Mouse (Mus musculus): ENCODE data around the gene Notum.

The Notum gene

GRCm38 (mm10) chr11:120673594-120674122 lies 12.7 kb upstream of the Notum start:
- DNase-seq (ENCODE audit: low spot score) = no peak

- DNase-seq (ENCODE audit: low spot score) = peak; percentile 95
Observed at GRCm38 (mm10) chr11:120672687-120673593, 12.0 kb upstream of the Notum start, which contains the start of gene Aspscr1. TSS of gene Aspscr1 (plus strand) at chr11:120672973.

DNA sequence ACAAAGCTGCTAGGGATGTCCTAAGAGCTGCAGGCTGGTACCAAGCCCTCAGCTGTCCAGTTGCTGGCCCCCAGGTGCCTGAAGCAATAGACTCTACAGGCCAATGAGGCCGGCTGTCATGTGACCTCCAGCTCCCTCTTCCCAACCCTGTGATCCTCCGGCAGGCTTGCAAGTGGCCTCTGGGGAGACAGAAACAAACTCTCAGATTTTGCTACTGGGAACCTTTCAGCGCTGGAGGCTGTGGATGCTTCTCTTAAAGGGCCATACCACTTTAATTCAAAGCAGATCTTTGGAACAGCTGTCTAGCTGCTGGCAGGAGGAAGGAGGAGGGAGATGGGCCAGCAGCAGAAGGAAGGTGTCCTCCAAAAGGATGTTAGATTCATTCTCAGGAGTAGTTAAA lies 5.6 kb upstream of the Notum start:
- no peak for DNase-seq (ENCODE audit: low spot score)

- no peak for DNase-seq (ENCODE audit: low spot score)
Observed at GRCm38 (mm10) chr11:120665406-120665805, 4.4 kb upstream of the Notum start.

DNA sequence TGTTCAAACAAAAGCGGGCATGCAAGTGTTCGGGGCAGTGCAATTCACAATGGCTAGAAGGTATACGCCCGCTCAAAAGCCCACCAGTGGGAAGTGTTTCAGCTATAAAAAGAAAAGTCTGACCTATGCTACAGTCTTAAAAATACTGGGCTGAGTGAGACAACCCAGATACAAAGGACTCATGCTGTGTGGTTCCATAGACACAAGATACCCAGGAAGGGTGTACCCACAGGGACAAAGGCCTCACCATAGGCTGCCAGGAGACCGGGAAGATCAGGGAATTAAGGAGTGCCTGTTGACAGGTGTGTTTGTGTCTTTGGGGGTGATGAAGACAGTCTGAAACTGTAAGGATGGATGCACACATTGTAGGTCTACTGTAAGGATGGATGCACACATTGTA lies 2.7 kb upstream of the Notum start:
- DNase-seq (ENCODE audit: low spot score) = no peak

GRCm38 (mm10) chr11:120662759-120663158 lies 1.8 kb upstream of the Notum start:
- no peak for DNase-seq (ENCODE audit: low spot score)

- no peak for DNase-seq (ENCODE audit: low spot score)
Observed at GRCm38 (mm10) chr11:120660301-120661075, 487 bp downstream of the Notum start.

DNA sequence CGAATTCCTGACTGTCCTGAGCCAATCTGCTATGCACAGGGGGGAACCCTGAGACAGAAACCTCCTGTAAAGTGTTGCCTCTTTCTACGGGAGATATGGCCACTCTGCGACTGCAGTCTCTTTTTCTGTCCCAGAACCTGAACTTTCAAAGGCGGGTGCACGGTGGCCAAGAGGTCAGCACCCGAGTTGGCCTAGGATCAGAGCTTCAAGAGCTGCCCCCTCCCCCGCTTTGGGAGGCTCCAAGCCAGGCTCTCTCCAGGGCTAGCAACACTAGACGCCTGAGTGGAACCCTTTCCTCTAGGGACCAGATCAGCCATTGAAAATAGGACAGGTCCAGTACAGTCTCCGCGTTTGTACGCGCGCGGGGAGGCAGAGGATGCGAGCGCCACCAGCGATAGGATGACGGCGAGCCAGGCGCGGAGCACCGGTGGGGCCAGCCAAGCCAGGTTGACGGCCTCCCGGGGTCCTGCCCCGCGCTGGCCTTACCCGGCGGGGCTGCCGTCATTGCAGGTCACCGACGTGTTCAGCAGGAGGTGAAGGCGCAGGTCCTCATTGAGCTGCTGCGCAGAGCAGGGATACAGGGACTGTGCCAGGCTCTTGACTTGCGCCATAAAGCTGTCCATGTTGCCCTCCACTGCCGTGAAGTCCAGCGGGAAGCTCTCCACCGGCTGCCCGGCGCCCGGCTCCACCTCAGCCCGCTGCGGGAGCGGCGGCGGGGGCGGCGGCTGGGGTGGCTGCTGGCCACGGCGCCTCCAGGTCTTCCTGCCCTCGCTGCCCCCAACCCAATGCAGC lies 1.3 kb downstream of the Notum start:
- DNase-seq (ENCODE audit: low spot score) = no peak

DNA sequence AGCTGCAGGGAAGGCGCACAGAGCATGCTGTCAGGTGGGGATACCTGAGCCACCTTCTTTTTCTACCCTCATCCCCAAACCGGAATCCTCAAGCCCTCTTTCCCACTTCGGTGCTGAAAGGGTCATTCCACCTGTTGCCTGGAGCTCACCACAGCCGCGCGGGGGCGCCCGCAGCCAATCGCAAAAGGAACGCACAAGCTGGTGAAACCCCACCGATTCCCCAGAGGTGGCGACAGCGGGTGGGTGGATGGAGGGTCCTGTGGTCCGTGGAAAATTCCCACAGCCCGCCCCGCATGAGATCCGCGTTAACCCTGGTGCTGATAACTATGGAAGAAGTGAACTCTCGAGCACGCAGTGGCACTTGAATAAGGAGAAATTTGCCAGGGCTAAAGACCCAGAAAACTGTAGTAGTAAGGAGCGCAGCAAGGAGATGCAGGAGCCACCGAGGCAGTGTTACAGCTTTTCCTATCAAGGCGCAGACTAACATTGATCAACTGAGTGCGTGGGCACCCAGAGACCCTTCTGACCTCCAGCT lies 2.0 kb downstream of the Notum start:
- peak; percentile 50 for DNase-seq (ENCODE audit: low spot score)

GRCm38 (mm10) chr11:120657301-120657700 lies 3.7 kb downstream of the Notum start:
- DNase-seq (ENCODE audit: low spot score) = no peak

DNA sequence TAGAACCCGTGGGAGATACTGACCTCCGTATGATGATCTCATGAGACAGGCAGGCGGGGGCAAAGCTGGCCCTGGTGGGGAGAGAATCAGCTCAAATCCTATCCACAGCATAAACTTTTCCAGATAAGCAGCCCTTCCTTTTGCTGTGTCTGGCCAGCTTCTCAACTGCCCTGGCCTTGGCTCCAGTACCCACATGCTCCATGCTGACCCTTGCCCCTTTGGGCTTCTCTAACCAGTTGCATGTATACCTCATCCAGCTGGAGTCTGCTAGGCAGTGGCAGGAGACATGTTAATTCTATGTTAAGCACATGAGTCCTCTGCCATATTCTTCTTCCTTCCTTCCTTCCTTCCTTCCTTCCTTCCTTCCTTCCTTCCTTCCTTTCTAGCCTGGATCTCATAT lies 6.2 kb downstream of the Notum start:
- DNase-seq (ENCODE audit: low spot score) = no peak

GRCm38 (mm10) chr11:120651872-120652271 lies 9.1 kb downstream of the Notum start:
- DNase-seq (ENCODE audit: low spot score) = no peak

DNA sequence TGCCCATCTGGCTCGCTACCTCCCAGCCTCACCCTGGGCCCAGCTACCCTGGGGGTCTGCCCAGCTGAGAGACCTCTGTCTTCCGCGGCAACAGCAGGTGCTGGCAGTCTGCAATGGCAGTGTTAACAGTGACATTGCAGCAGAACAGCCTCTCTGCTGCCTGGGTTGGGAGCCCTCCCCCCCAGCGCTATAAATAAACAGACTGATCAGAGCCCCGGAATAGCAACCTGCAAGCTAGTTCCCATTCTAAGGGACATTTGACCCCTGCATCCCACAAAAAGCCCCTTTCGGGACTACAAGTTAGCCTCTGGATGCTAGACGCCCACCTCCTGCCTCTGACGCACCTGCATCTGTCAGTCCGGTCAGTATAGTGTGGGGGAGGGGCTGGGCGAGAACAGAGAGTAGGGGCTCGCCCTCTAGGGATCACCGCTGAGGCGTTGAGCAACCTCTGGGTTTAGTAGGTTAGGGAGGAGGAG lies 12.9 kb downstream of the Notum start, which contains the start of gene Myadml2:
Myadml2 (minus strand) TSS at position 158 of the 476 bp plus-strand sequence.
- DNase-seq (ENCODE audit: low spot score) = no peak

GRCm38 (mm10) chr11:120647047-120647830 lies 13.7 kb downstream of the Notum start:
- DNase-seq (ENCODE audit: low spot score) = no peak

- peak; percentile 90 for DNase-seq (ENCODE audit: low spot score)
Observed at GRCm38 (mm10) chr11:120643601-120643987, 17.4 kb downstream of the Notum start, which contains the start of gene Pycr1. TSS of gene Pycr1 (minus strand) at chr11:120643769.

- DNase-seq (ENCODE audit: low spot score) = no peak
Observed at GRCm38 (mm10) chr11:120642939-120643600, 17.9 kb downstream of the Notum start.

GRCm38 (mm10) chr11:120641869-120642268 lies 19.1 kb downstream of the Notum start:
- no peak for DNase-seq (ENCODE audit: low spot score)

- DNase-seq (ENCODE audit: low spot score) = no peak
Observed at GRCm38 (mm10) chr11:120641255-120641654, 19.7 kb downstream of the Notum start.

GRCm38 (mm10) chr11:120634810-120635209 lies 26.2 kb downstream of the Notum start:
- no peak for DNase-seq (ENCODE audit: low spot score)
